ENCODE assay signal across 8 mouse cellular contexts in the genomic region with DNA sequence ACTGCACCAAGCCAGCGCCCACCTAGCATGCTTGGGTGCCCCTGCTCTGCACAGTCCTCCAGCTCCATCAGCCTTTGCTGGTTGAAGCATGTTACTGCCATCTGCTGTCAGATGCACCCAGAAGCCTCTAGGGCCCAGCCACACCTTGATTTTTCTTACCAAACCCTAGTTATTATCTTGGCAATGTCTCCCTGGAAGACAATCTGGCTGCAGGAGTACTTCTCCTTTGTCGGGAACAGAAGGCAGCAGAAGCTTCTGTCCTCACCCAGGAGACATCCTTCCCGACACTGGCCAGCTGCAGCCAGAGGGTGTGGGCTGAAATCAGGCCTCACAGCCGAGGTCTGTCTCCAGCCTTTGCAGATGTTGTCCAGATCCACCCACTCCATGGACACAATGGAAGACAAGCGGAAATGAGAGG. TPM values are rescaled to one million over a fixed set of nuclear protein-coding genes. Genes with fewer than 3 reads are reported as not detected.
DNase-seq lines count a peak whose midpoint lies in the region; ATAC-seq and TF ChIP-seq lines count a peak whose summit lies in the region.
"Had no signal": no experiment of that assay in that cellular context is flagged by ENCODE, and none has a peak within 500 bp of the region (broad histone marks: within the 10 kb centered on the region; RNA-seq: fewer than 3 reads in every experiment).

No protein-coding gene starts in this region.

- 56% methylated on average over 5 of the region's 5 CpGs for WGBS in hindbrain, embryonic 12.5 days
- 67% methylated on average over 5 of the region's 5 CpGs for WGBS in midbrain, postnatal 0 days

- H3K9ac ChIP-seq in hindbrain, embryonic 12.5 days = no peak overlapping the region
- no peak overlapping the region for H3K9ac ChIP-seq in midbrain, postnatal 0 days (replicated peaks; ENCODE audit: low read length, poor library complexity, severe bottlenecking)

- H3K27ac ChIP-seq in gastrocnemius, adult 2 months = peak overlapping the region; percentile 74
- H3K27ac ChIP-seq in hindbrain, embryonic 12.5 days = peak overlapping the region; percentile 24; the same call in 1 of the 2 replicates
- no peak overlapping the region for H3K27ac ChIP-seq in left cerebral cortex, adult 2 months
- H3K27ac ChIP-seq in midbrain, postnatal 0 days (ENCODE audit: low read depth, low read length) = no peak overlapping the region

- peak; percentile 48 for TF ChIP-seq CTCF in gastrocnemius, adult 2 months (IDR thresholded peaks at IDR 0.05)
- TF ChIP-seq CTCF in left cerebral cortex, adult 2 months (IDR thresholded peaks at IDR 0.05) = peak; percentile 68
- TF ChIP-seq CTCF in midbrain, postnatal 0 days (IDR thresholded peaks at IDR 0.05) = peak; percentile 71

- H3K36me3 ChIP-seq in hindbrain, embryonic 12.5 days = no peaks in the 10 kb centered on the region
- H3K36me3 ChIP-seq in midbrain, postnatal 0 days (ENCODE audit: insufficient read depth, low read length) = no peaks in the 10 kb centered on the region

- H3K4me3 ChIP-seq in gastrocnemius, adult 2 months = peak overlapping the region; percentile 47
- no peak overlapping the region for H3K4me3 ChIP-seq in hindbrain, embryonic 12.5 days
- no peak overlapping the region for H3K4me3 ChIP-seq in left cerebral cortex, adult 2 months
- H3K4me3 ChIP-seq in midbrain, postnatal 0 days (ENCODE audit: low read depth, low read length) = no peak overlapping the region

- intact Hi-C loops in gastrocnemius, adult 2 months (cut with DNase I) = loop anchor here (2.0 kb wide), 1 partner anchor 119 kb away; no protein-coding TSS in a partner anchor
- intact Hi-C loops in left cerebral cortex, adult 2 months (cut with DNase I) = loop anchor here (1.0 to 2.0 kb wide), 2 partner anchors 120 to 221 kb away; no protein-coding TSS in a partner anchor

- H3K4me1 ChIP-seq in hindbrain, embryonic 12.5 days = peaks cover 5% of the 10 kb centered on the region
- H3K4me1 ChIP-seq in midbrain, postnatal 0 days (ENCODE audit: insufficient read depth, low read length) = no peaks in the 10 kb centered on the region

- ATAC-seq in hindbrain, embryonic 12.5 days (ENCODE audit: low FRiP score) = peak; percentile 47; the same call in 1 of the 2 replicates
- peak; percentile 68 for ATAC-seq in midbrain, postnatal 0 days (ENCODE audit: low FRiP score)

- DNase-seq in 416B (ENCODE audit: low read depth) (peak; percentile 59), MN1 (ENCODE audit: low spot score) (peak; percentile 86)
- DNase-seq in gastrocnemius, adult 2 months = peak; percentile 82
- peak; percentile 29 to 32 for DNase-seq in left cerebral cortex, adult 2 months (ENCODE audit: extremely low spot score in 1 of 2, low spot score in 2 of 2)
- peak; percentile 70 for DNase-seq in midbrain, postnatal 0 days (ENCODE audit: low spot score)
- DNase-seq in thymus, postnatal 25 days = peak; percentile 60

- H3K9me3 ChIP-seq in hindbrain, embryonic 12.5 days (replicated peaks) = no peaks in the 10 kb centered on the region
- H3K9me3 ChIP-seq in midbrain, postnatal 0 days (ENCODE audit: low read length) = no peaks in the 10 kb centered on the region

- H3K27me3 ChIP-seq in hindbrain, embryonic 12.5 days = 0 out of 2 replicates have a peak, but pooled peaks cover 2% of the 10 kb centered on the region
- H3K27me3 ChIP-seq in midbrain, postnatal 0 days (ENCODE audit: insufficient read depth, low read length) = no peaks in the 10 kb centered on the region

- no peak overlapping the region for H3K4me2 ChIP-seq in hindbrain, embryonic 12.5 days (replicated peaks)
- H3K4me2 ChIP-seq in midbrain, postnatal 0 days (ENCODE audit: low read depth, low read length, poor library complexity, severe bottlenecking) = no peak overlapping the region

RNA-seq across cellular contexts. Expression of a gene that starts 7.2 kb away (rescaled TPM):
- 10 to 100 TPM; 20.3 to 60.2 TPM for total RNA-seq in gastrocnemius, adult 2 months (2021)
- polyA plus RNA-seq in hindbrain, embryonic 12.5 days (2016; fragmentation: Nextera tagmentation; extraction: Ambion mirVana) = 19.4 and 22.2 TPM in 2 replicates
- total RNA-seq in left cerebral cortex, adult 2 months (2021) = 1 to 10 TPM; 2.6 TPM
- total RNA-seq in midbrain, postnatal 0 days (2014; rRNA removed) = 26.9 and 42.1 TPM in 2 replicates
- polyA plus RNA-seq in midbrain, postnatal 0 days (2015; fragmentation: Nextera tagmentation; extraction: Ambion mirVana) = 5.6 and 5.7 TPM in 2 replicates

RNA-seq across cellular contexts. Expression of a gene that starts 59.4 kb away (rescaled TPM):
- total RNA-seq in gastrocnemius, adult 2 months (2021) = under 1 TPM in 1 of 2 experiments, not detected in 1; 0.17 TPM
- 0.18 and 0.22 TPM in 2 replicates for polyA plus RNA-seq in hindbrain, embryonic 12.5 days (2016; fragmentation: Nextera tagmentation; extraction: Ambion mirVana)
- under 1 TPM; 0.28 to 0.54 TPM for total RNA-seq in left cerebral cortex, adult 2 months (2021)
- total RNA-seq in midbrain, postnatal 0 days (2014; rRNA removed) = not detected in 2 replicates
- not detected in 2 replicates for polyA plus RNA-seq in midbrain, postnatal 0 days (2015; fragmentation: Nextera tagmentation; extraction: Ambion mirVana)
- polyA plus RNA-seq: liver, embryonic 16.5 days had no signal

Comparison
In these comparisons a context has a peak if more than half of its experiments do, and no peak if none do; other contexts are left out.
1. DNase-seq: peak in every context shown above with its lines; median percentile 86 in MN1; 82 in gastrocnemius, adult 2 months; 70 in midbrain, postnatal 0 days; 60 in thymus, postnatal 25 days; 59 in 416B; 30 in left cerebral cortex, adult 2 months.
2. H3K27ac ChIP-seq: peak in gastrocnemius, adult 2 months (single experiment) and hindbrain, embryonic 12.5 days (single experiment); none in left cerebral cortex, adult 2 months (single experiment) and midbrain, postnatal 0 days (single experiment).
3. Peak in every context shown above with its lines, with median percentiles within 50 percentile points of each other: CTCF ChIP-seq.